Mouse (Mus musculus) heart, adult 2 months (tissue): ENCODE data around the gene Pip5k1c.

ENCODE experiments used
- CTCF ChIP-seq: fragments of 200-600 bp; IDR thresholded peaks from 2 replicates; pipeline ENCODE4 v1.8.1; 2022; ENCODE audit warnings: antibody characterized with exemption, mild to moderate bottlenecking, moderate library complexity
- EP300 ChIP-seq: fragments of 200-500 bp; IDR thresholded peaks from 2 replicates; pipeline ENCODE4 v1.6.1; 2011; ENCODE audit warnings: low read depth, low read length, control low read depth; ENCODE audit not compliant: insufficient read depth

DNA sequence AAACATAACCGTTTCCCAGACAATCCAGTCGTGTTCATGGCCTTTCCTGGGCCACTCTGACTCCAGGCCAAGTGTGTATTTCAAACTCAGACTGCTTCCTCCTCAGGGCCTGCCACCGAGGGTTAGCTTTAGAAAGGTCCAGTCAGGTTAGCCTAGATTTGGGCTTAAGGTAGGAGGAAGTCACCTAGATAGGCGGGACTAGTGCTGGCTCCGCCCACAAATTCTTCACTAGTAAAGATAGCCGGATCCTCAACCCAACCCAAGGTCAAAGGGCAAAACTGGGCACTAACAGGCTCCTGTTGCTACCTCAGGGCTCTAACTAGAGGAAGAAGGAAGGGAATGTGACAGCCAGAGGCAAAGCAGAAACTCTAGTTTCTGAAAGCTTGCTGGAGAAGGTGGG, 6.2 kb upstream of the Pip5k1c start:
- TF ChIP-seq CTCF, result no peak
- no peak for TF ChIP-seq EP300
